Comparison of ENCODE assay signal across 22 mouse cellular contexts in genomic region chr4:135136202-135136601, GRCm38 (mm10). TPM values are rescaled to one million over a fixed set of nuclear protein-coding genes. Genes with fewer than 3 reads are reported as not detected.
DNase-seq lines count a peak whose midpoint lies in the region; ATAC-seq and TF ChIP-seq lines count a peak whose summit lies in the region.
"Had no signal": no experiment of that assay in that cellular context is flagged by ENCODE, and none has a peak within 500 bp of the region (broad histone marks: within the 10 kb centered on the region; RNA-seq: fewer than 3 reads in every experiment).

No protein-coding gene starts in this region.

- H3K9ac ChIP-seq in hindbrain, embryonic 13.5 days = 0 out of 2 replicates have a peak overlapping the region, but pooled peaks have one; percentile 8
- H3K9ac ChIP-seq in hindbrain, postnatal 0 days (replicated peaks; ENCODE audit: low read length) = no peak overlapping the region
- H3K9ac ChIP-seq in neural tube, embryonic 13.5 days = 0 out of 2 replicates have a peak overlapping the region, but pooled peaks have one; percentile 17
- H3K9ac ChIP-seq in neural tube, embryonic 15.5 days (replicated peaks) = no peak overlapping the region
- H3K9ac ChIP-seq in CH12.LX (ENCODE audit: insufficient read depth, low read depth) = peak overlapping the region; percentile 41

- TF ChIP-seq RAD21 in CH12.LX (IDR thresholded peaks at IDR 0.05; ENCODE audit: low read depth, low read length) = no peak

- dilution Hi-C loops in CH12.LX (cut with MboI; ENCODE audit: extremely low pct_ligation_motif_present, extremely low pct_unique_long_range_greater_than_20kb, low sequenced_read_pairs) = no loop called here

- intact Hi-C loops in gastrocnemius, postnatal 14 days (cut with DNase I; ENCODE audit: low total_unique reads) = no loop called here

- DNase-seq in hindbrain, postnatal 0 days (ENCODE audit: low spot score) = no peak
- peak; percentile 87 for DNase-seq in CH12.LX (ENCODE audit: extremely low read depth)
- no peak for DNase-seq in embryonic facial prominence, embryonic 10.5 days (ENCODE audit: low spot score)
- DNase-seq in gastrocnemius, postnatal 14 days = no peak
- no peak for DNase-seq in left cerebral cortex, adult 8-10 months (ENCODE audit: low spot score in 2 of 2)
- DNase-seq: adrenal gland, adult 2 months; adrenal gland, adult 8-10 months; adrenal gland, postnatal 10 days; adrenal gland, postnatal 14 days; adrenal gland, postnatal 25 days; adrenal gland, postnatal 36 days; B cell, adult 2 months; cerebellum, adult 11 months; cerebellum, adult 11-12 months; cerebellum, adult 18-20 months had no signal

- H3K9me3 ChIP-seq in hindbrain, embryonic 13.5 days = no peaks in the 10 kb centered on the region
- H3K9me3 ChIP-seq in hindbrain, postnatal 0 days (ENCODE audit: low read length) = no peaks in the 10 kb centered on the region
- H3K9me3 ChIP-seq in neural tube, embryonic 13.5 days = no peaks in the 10 kb centered on the region
- no peaks in the 10 kb centered on the region for H3K9me3 ChIP-seq in neural tube, embryonic 15.5 days (replicated peaks)
- H3K9me3 ChIP-seq in CH12.LX (replicated peaks; ENCODE audit: low read length) = no peaks in the 10 kb centered on the region
- H3K9me3 ChIP-seq in embryonic facial prominence, embryonic 10.5 days = no peaks in the 10 kb centered on the region
- H3K9me3 ChIP-seq: G1E had no signal

- H3K4me3 ChIP-seq in hindbrain, embryonic 13.5 days = no peak overlapping the region
- H3K4me3 ChIP-seq in hindbrain, postnatal 0 days (ENCODE audit: low read length) = no peak overlapping the region
- H3K4me3 ChIP-seq in neural tube, embryonic 13.5 days = no peak overlapping the region
- H3K4me3 ChIP-seq in neural tube, embryonic 15.5 days (replicated peaks) = no peak overlapping the region
- peak overlapping the region; percentile 27 to 45 (median 40) for H3K4me3 ChIP-seq in CH12.LX (replicated peaks in 1 of 3; ENCODE audit: low read depth in 2 of 3, low read length in 2 of 3, poor library complexity in 1 of 3)
- no peak overlapping the region for H3K4me3 ChIP-seq in embryonic facial prominence, embryonic 10.5 days

- H3K4me1 ChIP-seq in hindbrain, embryonic 13.5 days (replicated peaks) = peaks cover 24% of the 10 kb centered on the region
- H3K4me1 ChIP-seq in hindbrain, postnatal 0 days (ENCODE audit: insufficient read depth, low read length) = no peaks in the 10 kb centered on the region
- peaks cover 23% of the 10 kb centered on the region for H3K4me1 ChIP-seq in neural tube, embryonic 13.5 days (replicated peaks)
- H3K4me1 ChIP-seq in neural tube, embryonic 15.5 days = peaks cover 6% of the 10 kb centered on the region; the same call in 1 of the 2 replicates
- peaks cover 39 to 90% of the 10 kb centered on the region in 2 experiments for H3K4me1 ChIP-seq in CH12.LX (ENCODE audit: control insufficient read depth in 1 of 2, insufficient read depth in 2 of 2)
- H3K4me1 ChIP-seq in embryonic facial prominence, embryonic 10.5 days = peaks cover 20% of the 10 kb centered on the region

- no peak overlapping the region for H3K27ac ChIP-seq in hindbrain, embryonic 13.5 days
- H3K27ac ChIP-seq in hindbrain, postnatal 0 days = no peak overlapping the region
- no peak overlapping the region for H3K27ac ChIP-seq in neural tube, embryonic 13.5 days (replicated peaks)
- H3K27ac ChIP-seq in neural tube, embryonic 15.5 days (replicated peaks) = no peak overlapping the region
- peak overlapping the region; percentile 98 for H3K27ac ChIP-seq in CH12.LX (ENCODE audit: insufficient read depth, low read depth)
- H3K27ac ChIP-seq in embryonic facial prominence, embryonic 10.5 days (replicated peaks) = 0 out of 2 replicates have a peak overlapping the region, but pooled peaks have one; percentile 19

- peaks cover 57% of the 10 kb centered on the region for H3K27me3 ChIP-seq in hindbrain, embryonic 13.5 days
- H3K27me3 ChIP-seq in hindbrain, postnatal 0 days (ENCODE audit: insufficient read depth, low read length) = peaks cover 31% of the 10 kb centered on the region
- H3K27me3 ChIP-seq in neural tube, embryonic 13.5 days = peaks cover 35% of the 10 kb centered on the region
- peaks cover 35% of the 10 kb centered on the region for H3K27me3 ChIP-seq in neural tube, embryonic 15.5 days (replicated peaks)
- no peaks in the 10 kb centered on the region for H3K27me3 ChIP-seq in CH12.LX (replicated peaks)
- peaks cover 72% of the 10 kb centered on the region for H3K27me3 ChIP-seq in embryonic facial prominence, embryonic 10.5 days (replicated peaks; ENCODE audit: low read depth, poor library complexity, severe bottlenecking)

- H3K4me2 ChIP-seq in hindbrain, embryonic 13.5 days = no peak overlapping the region
- H3K4me2 ChIP-seq in hindbrain, postnatal 0 days (ENCODE audit: low read depth, low read length) = no peak overlapping the region
- no peak overlapping the region for H3K4me2 ChIP-seq in neural tube, embryonic 13.5 days
- H3K4me2 ChIP-seq in neural tube, embryonic 15.5 days = no peak overlapping the region
- H3K4me2 ChIP-seq in CH12.LX (ENCODE audit: insufficient read depth, low read depth, poor library complexity, severe bottlenecking) = peak overlapping the region; percentile 44

- no peak for ATAC-seq in hindbrain, embryonic 13.5 days (ENCODE audit: low FRiP score)
- no peak for ATAC-seq in hindbrain, postnatal 0 days
- ATAC-seq in neural tube, embryonic 13.5 days (ENCODE audit: low read depth) = no peak
- ATAC-seq in neural tube, embryonic 15.5 days (ENCODE audit: low FRiP score) = no peak
- ATAC-seq: activated CD4-positive, CD25-positive, alpha-beta regulatory T cell, adult 4 months; CD4-positive, CD25-positive, alpha-beta regulatory T cell, adult 4 months; Patski had no signal

- TF ChIP-seq POLR2A in CH12.LX (IDR thresholded peaks at IDR 0.05; ENCODE audit: low read depth, low read length) = peak; percentile 50

- in situ Hi-C loops in CH12.LX (cut with MboI; ENCODE audit: low pct_ligation_motif_present, low pct_unique_long_range_greater_than_20kb, low sequenced_read_pairs) = no loop called here

- peak; percentile 39 for TF ChIP-seq EP300 in CH12.LX (IDR thresholded peaks at IDR 0.05; ENCODE audit: low read length)

- no peak for TF ChIP-seq CTCF in hindbrain, postnatal 0 days (IDR thresholded peaks at IDR 0.05; ENCODE audit: low read depth)
- no peak for TF ChIP-seq CTCF in CH12.LX (conservative IDR thresholded peaks at IDR 0.05 in 1 of 2, IDR thresholded peaks at IDR 0.05 in 1 of 2; ENCODE audit: low read depth in 2 of 2, low read length in 2 of 2)

- no peaks in the 10 kb centered on the region for H3K36me3 ChIP-seq in hindbrain, embryonic 13.5 days
- no peaks in the 10 kb centered on the region for H3K36me3 ChIP-seq in hindbrain, postnatal 0 days (ENCODE audit: insufficient read depth, low read length)
- no peaks in the 10 kb centered on the region for H3K36me3 ChIP-seq in neural tube, embryonic 13.5 days
- no peaks in the 10 kb centered on the region for H3K36me3 ChIP-seq in neural tube, embryonic 15.5 days
- H3K36me3 ChIP-seq in CH12.LX (replicated peaks in 1 of 2; ENCODE audit: control insufficient read depth in 1 of 2, insufficient read depth in 1 of 2, low read length in 1 of 2) = peaks cover 0 to 37% of the 10 kb centered on the region in 2 experiments
- H3K36me3 ChIP-seq in embryonic facial prominence, embryonic 10.5 days (replicated peaks) = no peaks in the 10 kb centered on the region
- H3K36me3 ChIP-seq: G1E had no signal

- peaks cover 5% of the 10 kb centered on the region; the same call in 1 of the 2 replicates for H3K79me2 ChIP-seq in CH12.LX (replicated peaks; ENCODE audit: control insufficient read depth, extremely low read depth, insufficient read depth, poor library complexity, severe bottlenecking)

- WGBS in hindbrain, embryonic 13.5 days = 42% methylated on average over 8 of the region's 8 CpGs
- 52% methylated on average over 8 of the region's 8 CpGs for WGBS in hindbrain, postnatal 0 days
- WGBS in neural tube, embryonic 13.5 days = 46% methylated on average over 8 of the region's 8 CpGs
- 57% methylated on average over 8 of the region's 8 CpGs for WGBS in neural tube, embryonic 15.5 days
- WGBS in embryonic facial prominence, embryonic 10.5 days = 51% methylated on average over 8 of the region's 8 CpGs

TF ChIP-seq in CH12.LX, 34 proteins besides CTCF, POLR2A, EP300 and RAD21:
- TF ChIP-seq IRF4 (IDR thresholded peaks at IDR 0.05; ENCODE audit: low read depth, low read length) (peak; percentile 74; the same call in 1 of the 2 replicates), CHD2 (IDR thresholded peaks at IDR 0.05; ENCODE audit: low read length) (peak; percentile 60; the same call in 1 of the 2 replicates), POLR2AphosphoS2 (IDR thresholded peaks at IDR 0.05; ENCODE audit: low read depth, low read length) (no peak), HCFC1 (IDR thresholded peaks at IDR 0.05; ENCODE audit: low read depth, low read length) (no peak), ETS1 (conservative IDR thresholded peaks at IDR 0.05; ENCODE audit: low read depth, low read length) (peak; percentile 84), BHLHE40 (IDR thresholded peaks at IDR 0.05; ENCODE audit: low read depth, low read length) (peak; percentile 66), MEF2A (IDR thresholded peaks at IDR 0.05; ENCODE audit: borderline replicate concordance, low read depth, low read length) (peak; percentile 72), TBP (conservative IDR thresholded peaks at IDR 0.05; ENCODE audit: low read depth, low read length) (peak; percentile 35; the same call in 1 of the 2 replicates)

RNA-seq across cellular contexts. Expression of gene Runx3, which starts 15.8 kb away (rescaled TPM):
- polyA plus RNA-seq in hindbrain, embryonic 13.5 days (2015; fragmentation: Nextera tagmentation; extraction: Ambion mirVana) = 0.10 and 0.27 TPM in 2 replicates
- total RNA-seq in hindbrain, postnatal 0 days (2014; rRNA removed) = not detected in 2 replicates
- not detected in 2 replicates for polyA plus RNA-seq in hindbrain, postnatal 0 days (2015; fragmentation: Nextera tagmentation; extraction: Ambion mirVana)
- 1.7 and 1.9 TPM in 2 replicates for polyA plus RNA-seq in neural tube, embryonic 13.5 days (2015; fragmentation: Nextera tagmentation; extraction: Ambion mirVana)
- 0.19 and 1.1 TPM in 2 replicates for polyA plus RNA-seq in neural tube, embryonic 15.5 days (2015; fragmentation: Nextera tagmentation; extraction: Ambion mirVana)
- total RNA-seq in CH12.LX (2012; rRNA removed) (13.7 and 19.7 TPM in 2 replicates), CH12.LX (2014; rRNA removed) (2.4 and 5.0 TPM in 2 replicates)
- polyA plus RNA-seq in CH12.LX (2012; ENCODE audit: insufficient read length, low read depth) = 48.0 and 61.1 TPM in 2 replicates
- 0.04 TPM in 2 replicates for polyA plus RNA-seq in embryonic facial prominence, embryonic 10.5 days (2016; fragmentation: Nextera tagmentation; extraction: Ambion mirVana)
- under 1 TPM; 0.22 to 0.41 TPM for total RNA-seq in gastrocnemius, postnatal 14 days (2021)
- under 1 TPM in 2 of 4 experiments, not detected in 2; 0.27 to 0.30 TPM for total RNA-seq in left cerebral cortex, adult 8-10 months (2022)

Comparison
In these comparisons a context has a peak if more than half of its experiments do, and no peak if none do; other contexts are left out.
1. H3K9ac ChIP-seq: peak in hindbrain, embryonic 13.5 days (single experiment), neural tube, embryonic 13.5 days (single experiment) and CH12.LX (single experiment); none in hindbrain, postnatal 0 days (single experiment) and neural tube, embryonic 15.5 days (single experiment).
2. H3K27ac ChIP-seq: peak in CH12.LX (single experiment) and embryonic facial prominence, embryonic 10.5 days (single experiment); none in hindbrain, embryonic 13.5 days (single experiment), hindbrain, postnatal 0 days (single experiment), neural tube, embryonic 13.5 days (single experiment) and neural tube, embryonic 15.5 days (single experiment).
3. H3K4me3 ChIP-seq: peak in CH12.LX (3 of 3); none in hindbrain, embryonic 13.5 days (single experiment), hindbrain, postnatal 0 days (single experiment), neural tube, embryonic 13.5 days (single experiment), neural tube, embryonic 15.5 days (single experiment) and embryonic facial prominence, embryonic 10.5 days (single experiment).
4. RNA of gene Runx3, which starts 15.8 kb away (polyA plus RNA-seq): 48.0 to 61.1 TPM in CH12.LX; 1.7 to 1.9 TPM in neural tube, embryonic 13.5 days, 0.19 to 1.1 TPM in neural tube, embryonic 15.5 days, 0.10 to 0.27 TPM in hindbrain, embryonic 13.5 days, 0.04 TPM in embryonic facial prominence, embryonic 10.5 days and not detected in hindbrain, postnatal 0 days; every median in the first group is over 10 times any median in the second.